Mouse (Mus musculus): ENCODE results near the gene Atp8a2. TPM values are rescaled to one million over a fixed set of nuclear protein-coding genes. Genes with fewer than 3 reads are reported as not detected.

Atp8a2 gene
- polyA plus RNA-seq, 1 experiment, result 0.01 TPM

GRCm38 (mm10) chr14:60026647-60027046 lies 170.3 kb downstream of the Atp8a2 start:
- Histone ChIP-seq H3K4me2 (ENCODE audit: low read depth) (no peak overlapping the region), H3K79me2 (ENCODE audit: control insufficient read depth, insufficient read depth) (no peaks in the 10 kb centered on the region), H3K36me3 (ENCODE audit: control insufficient read depth, insufficient read depth) (no peaks in the 10 kb centered on the region), H3K27me3 (ENCODE audit: control insufficient read depth, insufficient read depth, insufficient read length) (no peaks in the 10 kb centered on the region), H3ac (ENCODE audit: control insufficient read depth, insufficient read length) (no peak overlapping the region), H3K4me3 (no peak overlapping the region)
- no peak for TF ChIP-seq E2F4 (IDR thresholded peaks at IDR 0.05; ENCODE audit: insufficient read depth)
- no peak for TF ChIP-seq SRF (IDR thresholded peaks at IDR 0.05; ENCODE audit: control insufficient read depth, insufficient read length, low read depth)
- no peak for TF ChIP-seq MYOD1 (IDR thresholded peaks at IDR 0.05; ENCODE audit: control insufficient read depth in 1 of 3, insufficient read length in 2 of 3, low read depth in 2 of 3)
- TF ChIP-seq MAX (IDR thresholded peaks at IDR 0.05; ENCODE audit: low read depth), result no peak
- no peak for TF ChIP-seq MYOG (IDR thresholded peaks at IDR 0.05; ENCODE audit: control insufficient read depth in 1 of 3, insufficient read depth in 1 of 3, insufficient read length in 2 of 3, low read depth in 2 of 3)
- no peak for TF ChIP-seq POLR2A (IDR thresholded peaks at IDR 0.05; ENCODE audit: insufficient read length, low read depth)
- no peak for TF ChIP-seq REST (IDR thresholded peaks at IDR 0.05; ENCODE audit: insufficient read depth, insufficient read length)
- no peak for TF ChIP-seq TCF12 (IDR thresholded peaks at IDR 0.05; ENCODE audit: insufficient read depth, poor library complexity, severe bottlenecking)
- no peak for TF ChIP-seq CEBPB (IDR thresholded peaks at IDR 0.05; ENCODE audit: insufficient read depth, poor library complexity, severe bottlenecking)
- TF ChIP-seq POLR2AphosphoS2 (IDR thresholded peaks at IDR 0.05; ENCODE audit: insufficient read length, low read depth), result no peak
- no peak for TF ChIP-seq USF1 (IDR thresholded peaks at IDR 0.05; ENCODE audit: low read depth)
- no peak for TF ChIP-seq TCF3 (IDR thresholded peaks at IDR 0.05; ENCODE audit: insufficient read length, low read depth)

GRCm38 (mm10) chr14:60015891-60016290 lies 181.1 kb downstream of the Atp8a2 start:
- no peak overlapping the region for H3K4me3 ChIP-seq
- peaks cover 12% of the 10 kb centered on the region for H3K27me3 ChIP-seq (ENCODE audit: control insufficient read depth, insufficient read depth, insufficient read length)
- TF ChIP-seq REST (IDR thresholded peaks at IDR 0.05; ENCODE audit: insufficient read depth, insufficient read length) (no peak), MAX (IDR thresholded peaks at IDR 0.05; ENCODE audit: low read depth) (no peak), SRF (IDR thresholded peaks at IDR 0.05; ENCODE audit: control insufficient read depth, insufficient read length, low read depth) (no peak), POLR2A (IDR thresholded peaks at IDR 0.05; ENCODE audit: insufficient read length, low read depth) (no peak), E2F4 (IDR thresholded peaks at IDR 0.05; ENCODE audit: insufficient read depth) (no peak), MYOD1 (IDR thresholded peaks at IDR 0.05; ENCODE audit: control insufficient read depth in 1 of 3, insufficient read length in 2 of 3, low read depth in 2 of 3) (no peak), CEBPB (IDR thresholded peaks at IDR 0.05; ENCODE audit: insufficient read depth, poor library complexity, severe bottlenecking) (no peak)
- no peak overlapping the region for H3ac ChIP-seq (ENCODE audit: control insufficient read depth, insufficient read length)
- no peak overlapping the region for H3K4me2 ChIP-seq (ENCODE audit: low read depth)
- no peaks in the 10 kb centered on the region for H3K36me3 ChIP-seq (ENCODE audit: control insufficient read depth, insufficient read depth)
- H3K79me2 ChIP-seq (ENCODE audit: control insufficient read depth, insufficient read depth), result no peaks in the 10 kb centered on the region

GRCm38 (mm10) chr14:60001801-60002200 lies 195.2 kb downstream of the Atp8a2 start:
- no peaks in the 10 kb centered on the region for H3K79me2 ChIP-seq (ENCODE audit: control insufficient read depth, insufficient read depth)
- H3K4me3 ChIP-seq, result no peak overlapping the region
- TF ChIP-seq POLR2AphosphoS2 (IDR thresholded peaks at IDR 0.05; ENCODE audit: insufficient read length, low read depth) (no peak), TCF12 (IDR thresholded peaks at IDR 0.05; ENCODE audit: insufficient read depth, poor library complexity, severe bottlenecking) (no peak), TCF3 (IDR thresholded peaks at IDR 0.05; ENCODE audit: insufficient read length, low read depth) (no peak), POLR2A (IDR thresholded peaks at IDR 0.05; ENCODE audit: insufficient read length, low read depth) (no peak), E2F4 (IDR thresholded peaks at IDR 0.05; ENCODE audit: insufficient read depth) (no peak), SRF (IDR thresholded peaks at IDR 0.05; ENCODE audit: control insufficient read depth, insufficient read length, low read depth) (no peak), MAX (IDR thresholded peaks at IDR 0.05; ENCODE audit: low read depth) (no peak), USF1 (IDR thresholded peaks at IDR 0.05; ENCODE audit: low read depth) (no peak), CEBPB (IDR thresholded peaks at IDR 0.05; ENCODE audit: insufficient read depth, poor library complexity, severe bottlenecking) (no peak)
- H3ac ChIP-seq (ENCODE audit: control insufficient read depth, insufficient read length), result no peak overlapping the region
- no peak overlapping the region for H3K4me2 ChIP-seq (ENCODE audit: low read depth)
- no peaks in the 10 kb centered on the region for H3K27me3 ChIP-seq (ENCODE audit: control insufficient read depth, insufficient read depth, insufficient read length)
- no peaks in the 10 kb centered on the region for H3K36me3 ChIP-seq (ENCODE audit: control insufficient read depth, insufficient read depth)

- Histone ChIP-seq H3K36me3 (ENCODE audit: control insufficient read depth, insufficient read depth) (no peaks in the 10 kb centered on the region), H3K79me2 (ENCODE audit: control insufficient read depth, insufficient read depth) (no peaks in the 10 kb centered on the region), H3ac (ENCODE audit: control insufficient read depth, insufficient read length) (no peak overlapping the region), H3K27me3 (ENCODE audit: control insufficient read depth, insufficient read depth, insufficient read length) (no peaks in the 10 kb centered on the region), H3K4me2 (ENCODE audit: low read depth) (no peak overlapping the region), H3K4me3 (no peak overlapping the region)
- TF ChIP-seq MAX (IDR thresholded peaks at IDR 0.05; ENCODE audit: low read depth) (no peak), POLR2A (IDR thresholded peaks at IDR 0.05; ENCODE audit: insufficient read length, low read depth) (no peak)
Observed at GRCm38 (mm10) chr14:59988860-59989259, 208.1 kb downstream of the Atp8a2 start.

- Histone ChIP-seq H3K4me3 (no peak overlapping the region), H3K4me2 (ENCODE audit: low read depth) (no peak overlapping the region), H3K36me3 (ENCODE audit: control insufficient read depth, insufficient read depth) (no peaks in the 10 kb centered on the region), H3K79me2 (ENCODE audit: control insufficient read depth, insufficient read depth) (no peaks in the 10 kb centered on the region), H3ac (ENCODE audit: control insufficient read depth, insufficient read length) (no peak overlapping the region), H3K27me3 (ENCODE audit: control insufficient read depth, insufficient read depth, insufficient read length) (no peaks in the 10 kb centered on the region)
- no peak for TF ChIP-seq MYOD1 (IDR thresholded peaks at IDR 0.05; ENCODE audit: control insufficient read depth in 1 of 3, insufficient read length in 2 of 3, low read depth in 2 of 3)
- no peak for TF ChIP-seq TCF12 (IDR thresholded peaks at IDR 0.05; ENCODE audit: insufficient read depth, poor library complexity, severe bottlenecking)
- no peak for TF ChIP-seq E2F4 (IDR thresholded peaks at IDR 0.05; ENCODE audit: insufficient read depth)
- TF ChIP-seq CEBPB (IDR thresholded peaks at IDR 0.05; ENCODE audit: insufficient read depth, poor library complexity, severe bottlenecking), result no peak
- TF ChIP-seq TCF3 (IDR thresholded peaks at IDR 0.05; ENCODE audit: insufficient read length, low read depth), result no peak
- no peak for TF ChIP-seq SRF (IDR thresholded peaks at IDR 0.05; ENCODE audit: control insufficient read depth, insufficient read length, low read depth)
- TF ChIP-seq MYOG (IDR thresholded peaks at IDR 0.05; ENCODE audit: control insufficient read depth in 1 of 3, insufficient read depth in 1 of 3, insufficient read length in 2 of 3, low read depth in 2 of 3), result no peak
- no peak for TF ChIP-seq MAX (IDR thresholded peaks at IDR 0.05; ENCODE audit: low read depth)
- no peak for TF ChIP-seq POLR2A (IDR thresholded peaks at IDR 0.05; ENCODE audit: insufficient read length, low read depth)
- TF ChIP-seq USF1 (IDR thresholded peaks at IDR 0.05; ENCODE audit: low read depth), result no peak
- no peak for TF ChIP-seq REST (IDR thresholded peaks at IDR 0.05; ENCODE audit: insufficient read depth, insufficient read length)
- TF ChIP-seq POLR2AphosphoS2 (IDR thresholded peaks at IDR 0.05; ENCODE audit: insufficient read length, low read depth), result no peak
Observed at GRCm38 (mm10) chr14:59987975-59988374, 209.0 kb downstream of the Atp8a2 start.

Measured in myocyte (in vitro differentiated cells).